Mouse (Mus musculus) neural tube, postnatal 0 days (tissue): ENCODE data around the gene Ahsa1. TPM values are rescaled to one million over a fixed set of nuclear protein-coding genes. Genes with fewer than 3 reads are reported as not detected.

Experiments
- microRNA-seq: library from miRNA; unstranded; fragments of <30 nt; microRNA quantifications from one replicate; pipeline ENCODE4, GENCODE M21; 2016
- polyA plus RNA-seq: library from polyadenylated mRNA; unstranded; fragments of >200 nt; fragmentation: Nextera tagmentation; extraction: Ambion mirVana; gene quantifications from 2 replicates; pipeline ENCODE4 v1.2.1, GENCODE M21; 2015

The Ahsa1 gene
- 170 and 182 TPM in 2 replicates for polyA plus RNA-seq

DNA sequence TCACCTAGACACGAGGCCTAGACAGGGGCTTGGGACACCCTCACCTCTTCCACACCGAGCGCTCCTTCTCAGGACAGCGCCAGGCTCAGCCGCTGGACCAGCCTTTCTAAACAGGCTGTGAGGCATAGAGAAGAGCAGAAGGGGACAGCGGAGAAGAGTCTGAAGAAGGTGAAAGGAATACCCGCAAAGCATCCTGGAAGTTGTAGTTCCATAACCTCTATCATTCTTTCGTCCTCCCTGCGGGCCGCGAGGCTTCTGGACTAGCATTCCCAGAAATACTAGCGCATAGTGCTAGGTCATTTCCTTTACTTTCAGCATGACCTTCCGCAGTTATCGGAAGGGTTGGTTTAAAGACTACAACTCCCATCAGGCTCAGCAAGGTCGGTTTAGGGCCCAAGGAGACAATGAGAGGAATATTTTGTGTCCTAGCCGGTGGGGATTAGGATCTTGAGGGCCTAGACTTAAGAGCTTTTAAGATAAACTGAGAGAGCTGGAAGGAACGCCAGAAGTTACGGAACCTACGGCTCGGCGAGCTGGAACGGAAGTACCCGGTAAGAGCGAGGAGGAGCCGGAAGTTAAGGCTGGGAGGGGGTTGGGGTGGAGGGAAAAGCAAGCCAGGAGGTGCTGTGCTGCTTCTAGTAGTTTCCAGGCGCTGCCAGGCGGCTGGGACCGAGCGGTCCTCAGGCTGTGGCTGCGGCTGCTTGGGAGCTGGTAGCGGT is at the start of gene Ahsa1, which contains the start of gene Vipas39:
Gene Ahsa1 (plus strand): TSS at position 372 of the 719 bp plus-strand sequence.
Gene Vipas39 (minus strand): TSS at position 149 of the 719 bp plus-strand sequence.

DNA sequence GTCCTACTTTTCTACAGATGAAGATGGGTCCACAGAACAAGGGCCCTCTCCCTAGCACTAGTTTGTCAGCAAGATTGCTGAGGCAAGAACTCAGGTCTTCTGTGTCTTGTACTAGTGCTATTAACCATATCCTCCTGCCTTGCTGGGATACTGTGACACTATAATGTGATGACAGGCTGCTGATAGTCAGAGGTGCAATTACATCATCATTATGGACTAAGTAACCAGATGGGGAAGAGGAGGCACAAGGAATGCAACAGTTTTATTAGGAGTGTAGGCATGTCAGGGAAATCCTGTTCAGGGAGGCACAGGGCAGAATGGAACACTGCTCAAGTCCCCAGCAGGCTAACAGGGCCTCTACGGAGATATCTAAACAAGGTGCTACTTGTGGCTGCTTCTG is 27.6 kb upstream of the Ahsa1 start, which contains the start of gene Noxred1:
Gene Noxred1 (minus strand): TSS at position 101 of the 400 bp plus-strand sequence.

DNA sequence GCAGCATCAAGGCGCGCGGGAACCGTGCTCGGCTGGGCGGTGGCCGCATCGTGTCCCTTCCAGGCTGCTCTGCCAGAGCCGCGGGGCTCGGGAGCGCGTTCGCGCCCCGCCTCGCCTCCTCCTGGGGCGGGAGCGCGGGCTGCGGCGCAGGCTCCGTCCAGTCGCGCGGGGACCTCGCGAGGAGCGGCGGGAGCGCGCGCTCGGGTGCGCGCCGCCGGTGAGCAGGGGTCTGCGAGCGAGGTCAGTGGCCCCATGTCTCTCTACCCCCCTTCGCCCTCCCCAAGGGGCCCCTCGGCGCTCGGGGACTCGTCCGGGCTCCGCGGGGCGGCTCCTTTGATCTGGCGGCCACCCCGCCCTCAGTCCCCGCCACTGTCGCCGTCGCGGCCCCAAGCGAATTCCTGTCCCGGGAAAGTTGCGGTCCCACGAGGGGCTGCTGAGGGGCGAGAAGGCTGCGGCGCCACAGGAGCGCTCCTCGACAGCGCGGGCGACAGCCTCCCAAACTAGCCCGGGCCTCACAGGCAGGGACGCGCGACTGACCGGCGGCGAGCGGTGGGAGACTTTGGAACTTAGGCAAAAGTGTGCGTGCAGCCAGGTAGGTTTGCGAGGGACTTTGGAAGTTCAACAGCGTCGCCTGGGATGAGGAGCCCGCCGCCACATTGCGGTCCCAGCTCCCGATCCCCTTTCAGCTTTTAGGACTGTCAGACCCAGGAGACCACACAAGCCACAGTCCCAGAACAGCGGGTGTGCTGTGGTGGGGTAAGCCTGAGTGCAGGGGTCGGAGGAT is 33.6 kb downstream of the Ahsa1 start, which contains the start of gene Ism2:
Gene Ism2 (minus strand): TSS at position 49 of the 784 bp plus-strand sequence.

Small RNA genes lying within 50 kb of the gene (microRNA-seq; reads per million reads assigned to microRNA genes)
- gene Gm47293 = not detected

Other genes with a start within 250 kb of the Ahsa1 start
- gene Tmem63c, start 245.1 kb upstream of the Ahsa1 start, polyA plus RNA-seq = 7.5 and 11.2 TPM in 2 replicates
- 10.1 and 11.1 TPM in 2 replicates for gene Ngb, start 163.9 kb upstream of the Ahsa1 start, polyA plus RNA-seq
- gene Gstz1, start 119.3 kb upstream of the Ahsa1 start, polyA plus RNA-seq = 41.1 and 42.6 TPM in 2 replicates
- 11.7 and 12.4 TPM in 2 replicates for gene Pomt2, start 118.5 kb upstream of the Ahsa1 start, polyA plus RNA-seq
- gene Samd15, start 66.8 kb upstream of the Ahsa1 start, polyA plus RNA-seq = 1.6 and 2.0 TPM in 2 replicates
- 4.0 and 4.9 TPM in 2 replicates for gene Tmed8, start 66.0 kb upstream of the Ahsa1 start, polyA plus RNA-seq
- 0.34 and 0.40 TPM in 2 replicates for gene Noxred1, start 27.7 kb upstream of the Ahsa1 start, polyA plus RNA-seq
- gene Vipas39, start 223 bp upstream of the Ahsa1 start, polyA plus RNA-seq = 40.3 and 44.8 TPM in 2 replicates
- 1.1 and 1.4 TPM in 2 replicates for gene Ism2, start 33.2 kb downstream of the Ahsa1 start, polyA plus RNA-seq
- 74.2 and 76.9 TPM in 2 replicates for gene Sptlc2, start 121.9 kb downstream of the Ahsa1 start, polyA plus RNA-seq
- 229 and 264 TPM in 2 replicates for gene Slirp, start 177.4 kb downstream of the Ahsa1 start, polyA plus RNA-seq
- 25.1 and 26.6 TPM in 2 replicates for gene Alkbh1, start 177.5 kb downstream of the Ahsa1 start, polyA plus RNA-seq
- 77.9 and 80.9 TPM in 2 replicates for gene Snw1, start 205.8 kb downstream of the Ahsa1 start, polyA plus RNA-seq
- gene Gm5788, start 228.2 kb downstream of the Ahsa1 start, polyA plus RNA-seq = not detected in 2 replicates
- not detected in 2 replicates for gene Gm8300, start 247.8 kb downstream of the Ahsa1 start, polyA plus RNA-seq